Mouse (Mus musculus) lung, adult 2 months (tissue): ENCODE results near the gene Gm45140.

Source experiments
- CTCF ChIP-seq: fragments of 200-500 bp; IDR thresholded peaks from 2 replicates; pipeline ENCODE4 v1.5.1; 2011; ENCODE audit warnings: mild to moderate bottlenecking, low read length, control low read depth; ENCODE audit not compliant: insufficient read depth
- POLR2A ChIP-seq: fragments of 200-500 bp; IDR thresholded peaks from 2 replicates; pipeline ENCODE4 v1.6.1; 2011; ENCODE audit warnings: low read depth, mild to moderate bottlenecking, control low read depth, low read length, borderline replicate concordance; ENCODE audit errors: extremely low read depth

DNA sequence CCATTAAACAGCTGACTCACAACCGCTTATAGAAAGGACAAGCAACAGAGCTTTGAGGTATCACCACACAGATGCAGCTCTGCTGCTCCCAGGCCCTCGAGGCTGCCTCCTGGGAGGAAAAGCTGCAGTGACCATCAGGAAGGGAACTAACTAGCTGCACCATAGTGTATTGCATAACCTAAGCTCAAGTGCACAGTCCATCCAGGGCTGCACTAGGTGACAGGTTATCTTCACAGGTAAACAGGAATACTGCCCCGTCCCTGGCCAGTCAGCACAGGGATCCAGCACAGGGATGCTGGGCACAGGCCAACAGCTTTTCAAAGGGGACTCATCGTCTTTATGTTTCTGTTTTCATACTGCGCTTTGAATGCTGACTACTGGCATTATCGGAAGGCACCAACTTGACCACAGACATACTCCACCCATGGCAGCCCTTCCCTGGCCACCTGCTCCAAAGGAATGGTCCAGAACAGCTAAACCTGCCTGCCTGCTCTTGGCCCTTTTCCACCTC is 25.9 kb downstream of the Gm45140 start:
- TF ChIP-seq CTCF: no peak
- no peak for TF ChIP-seq POLR2A
